Mouse (Mus musculus): ENCODE data around the gene Sbf2.

Gene Sbf2

DNA sequence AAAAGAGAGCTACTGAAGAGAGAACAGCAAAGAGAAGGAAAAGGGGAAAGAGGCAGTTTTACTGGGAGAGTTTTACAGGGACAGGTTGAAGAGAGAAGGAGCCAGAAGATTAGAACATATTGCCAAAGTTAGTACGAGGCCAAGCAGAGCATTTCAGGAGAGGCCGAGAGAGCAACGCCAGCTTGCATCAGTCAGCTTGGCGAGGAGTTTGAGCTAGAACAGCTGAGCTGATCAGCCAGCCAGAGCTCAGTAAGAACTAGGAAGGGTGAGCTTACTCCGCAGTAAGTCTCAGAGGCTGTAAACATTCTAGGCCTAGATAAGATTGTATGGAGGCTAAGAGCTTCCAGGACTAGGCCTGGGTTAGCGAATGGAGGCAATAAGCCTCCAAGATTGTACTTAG lies 222.1 kb downstream of the Sbf2 start:
- DNase-seq (ENCODE audit: low read depth, low spot score), result no peak

- DNase-seq (ENCODE audit: low read depth, low spot score), result no peak
Measured at GRCm38 (mm10) chr7:110391632-110392031, 223.1 kb downstream of the Sbf2 start.

- DNase-seq (ENCODE audit: low read depth, low spot score), result peak; percentile 45
Measured at GRCm38 (mm10) chr7:110388889-110389288, 225.8 kb downstream of the Sbf2 start.

- peak; percentile 46 for DNase-seq (ENCODE audit: low read depth, low spot score)
Measured at GRCm38 (mm10) chr7:110387565-110387964, 227.2 kb downstream of the Sbf2 start.

DNA sequence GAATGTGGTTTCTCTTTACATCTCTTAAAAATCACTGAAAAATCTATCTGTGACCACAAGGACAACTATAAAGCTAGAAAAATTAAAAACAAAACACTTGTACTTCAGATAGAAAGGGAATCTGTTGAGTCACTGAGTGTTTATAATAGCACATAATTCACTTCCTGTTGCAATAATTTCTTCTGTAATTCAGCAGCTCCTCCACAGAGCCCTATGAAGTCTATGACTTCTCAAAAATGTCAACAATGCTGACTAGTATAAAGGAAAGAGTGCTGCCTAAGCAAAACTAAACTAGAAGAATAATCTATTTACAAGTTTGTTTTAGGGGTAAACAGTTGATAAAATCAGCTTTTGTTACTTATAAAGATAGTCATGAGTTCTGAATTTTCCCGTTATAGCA lies 229.2 kb downstream of the Sbf2 start:
- DNase-seq (ENCODE audit: low read depth, low spot score), result no peak

GRCm38 (mm10) chr7:110384343-110384742 lies 230.4 kb downstream of the Sbf2 start:
- DNase-seq (ENCODE audit: low read depth, low spot score), result peak; percentile 56

GRCm38 (mm10) chr7:110381625-110382024 lies 233.1 kb downstream of the Sbf2 start:
- no peak for DNase-seq (ENCODE audit: low read depth, low spot score)

- DNase-seq (ENCODE audit: low read depth, low spot score), result peak; percentile 48
Measured at GRCm38 (mm10) chr7:110379335-110379914, 235.3 kb downstream of the Sbf2 start.

DNA sequence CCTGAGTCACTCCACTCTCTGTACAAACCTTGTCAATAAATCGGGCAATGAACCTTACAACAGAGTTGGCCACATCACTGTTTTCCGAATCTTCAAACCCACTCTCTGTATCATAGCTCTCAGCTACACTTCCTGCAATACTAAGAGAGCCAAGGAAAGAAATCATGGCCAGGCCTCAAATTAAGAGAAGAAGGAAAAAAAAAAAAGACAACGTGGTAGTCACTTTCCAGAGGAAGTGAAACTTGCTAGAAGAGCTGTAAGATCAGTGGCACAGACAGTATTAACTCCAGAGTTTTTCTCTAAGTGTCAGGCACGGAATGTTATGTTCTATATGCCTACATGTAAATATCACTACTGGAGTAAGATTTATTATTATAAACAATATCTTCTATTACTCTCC lies 242.2 kb downstream of the Sbf2 start:
- peak; percentile 64 for DNase-seq (ENCODE audit: low read depth, low spot score)

GRCm38 (mm10) chr7:110362005-110362404 lies 252.7 kb downstream of the Sbf2 start:
- no peak for DNase-seq (ENCODE audit: low read depth, low spot score)

DNA sequence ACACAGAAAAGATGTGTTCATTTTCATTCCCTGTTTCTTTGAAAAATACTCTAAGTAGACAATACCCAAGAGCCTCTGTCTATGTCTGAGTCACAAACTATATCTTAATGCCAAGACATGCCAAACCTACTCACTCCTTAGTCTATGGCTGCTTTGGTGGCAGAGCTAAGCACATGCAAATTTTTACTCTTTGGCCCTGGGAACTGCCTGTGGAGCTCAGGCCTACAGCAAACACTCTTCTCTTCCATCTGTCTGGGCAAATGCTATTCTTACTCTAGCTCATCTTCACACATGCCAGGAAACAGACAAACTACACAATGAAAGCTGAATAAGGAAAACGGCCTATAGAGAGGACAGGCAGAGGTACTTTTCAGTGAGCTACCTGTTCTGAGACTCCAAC lies 253.2 kb downstream of the Sbf2 start:
- DNase-seq (ENCODE audit: low read depth, low spot score), result no peak

DNA sequence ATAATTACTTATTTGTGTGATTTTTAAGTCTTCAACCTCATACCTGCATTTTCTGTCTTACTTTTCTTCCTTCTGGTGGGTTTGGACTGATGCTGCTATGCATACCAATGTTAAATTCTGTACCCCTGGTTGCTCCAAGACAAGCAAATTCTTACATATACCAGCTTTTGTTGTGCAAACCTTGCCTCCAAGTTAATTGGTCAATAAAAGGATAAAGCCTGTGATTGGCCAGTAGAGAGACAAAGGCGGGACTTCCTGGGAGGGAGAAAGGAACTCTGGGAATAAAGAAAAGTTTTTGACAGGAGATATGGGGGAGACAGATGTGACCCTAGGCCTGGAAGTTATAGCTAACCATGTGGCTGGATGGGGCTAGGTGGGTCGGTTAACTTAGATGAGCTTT lies 255.3 kb downstream of the Sbf2 start:
- no peak for DNase-seq (ENCODE audit: low read depth, low spot score)

- no peak for DNase-seq (ENCODE audit: low read depth, low spot score)
Measured at GRCm38 (mm10) chr7:110353971-110354370, 260.8 kb downstream of the Sbf2 start.

GRCm38 (mm10) chr7:110347250-110347649 lies 267.5 kb downstream of the Sbf2 start:
- DNase-seq (ENCODE audit: low read depth, low spot score), result no peak

DNA sequence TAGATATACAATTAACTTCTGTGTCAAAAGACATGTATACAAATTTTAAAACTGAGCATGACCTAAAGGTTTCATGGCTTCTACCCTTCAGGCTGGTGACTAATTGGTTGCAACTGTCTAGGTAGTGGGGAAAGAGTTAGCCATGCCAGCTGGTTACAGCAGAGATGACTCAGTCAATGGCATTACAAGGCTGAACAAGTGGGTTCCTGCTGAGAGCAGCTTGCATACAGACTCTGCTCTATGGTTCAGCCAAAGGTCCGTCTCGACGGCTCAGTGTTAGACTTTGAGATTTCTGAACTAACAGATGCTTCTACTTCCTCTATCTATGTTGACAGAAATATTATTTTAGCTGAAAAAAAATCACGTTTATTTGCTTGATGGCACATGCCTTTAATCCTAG lies 277.1 kb downstream of the Sbf2 start:
- peak; percentile 86 for DNase-seq (ENCODE audit: low read depth, low spot score)

DNA sequence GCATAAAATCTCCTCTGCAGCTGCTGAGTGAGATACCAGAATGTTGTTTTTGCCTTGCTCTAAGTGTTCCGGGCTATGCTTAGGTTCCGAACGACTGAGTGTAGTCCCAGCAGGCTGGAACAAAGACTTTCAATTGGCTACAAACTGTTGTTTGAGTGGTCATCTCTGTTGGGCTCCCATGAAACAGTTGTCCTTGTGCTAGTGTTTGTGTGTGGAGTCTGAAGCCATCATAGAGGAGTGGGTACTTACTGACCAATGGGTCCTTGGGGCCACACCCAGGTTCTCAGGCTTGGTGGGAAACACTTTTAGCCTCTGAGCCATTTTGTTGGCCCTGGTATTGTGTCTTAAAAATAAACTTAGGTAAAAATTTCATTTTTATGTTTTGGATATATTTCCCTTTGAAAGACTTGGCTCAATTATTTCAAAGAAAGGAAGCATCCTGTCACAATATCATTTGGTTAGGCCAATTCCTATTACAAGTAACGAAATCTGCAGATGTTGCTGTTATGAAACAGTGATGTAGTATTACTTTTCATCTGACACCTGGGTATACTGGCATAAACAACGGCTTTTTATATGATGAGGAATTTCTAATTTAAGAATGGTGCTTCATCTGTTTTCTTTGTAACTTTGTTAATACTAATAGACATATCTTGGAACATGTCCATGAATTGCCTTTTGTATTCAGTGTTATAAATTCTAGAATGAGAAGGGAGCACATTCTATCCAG lies 289.2 kb downstream of the Sbf2 start:
- peak; percentile 30 for DNase-seq (ENCODE audit: low read depth, low spot score)

DNA sequence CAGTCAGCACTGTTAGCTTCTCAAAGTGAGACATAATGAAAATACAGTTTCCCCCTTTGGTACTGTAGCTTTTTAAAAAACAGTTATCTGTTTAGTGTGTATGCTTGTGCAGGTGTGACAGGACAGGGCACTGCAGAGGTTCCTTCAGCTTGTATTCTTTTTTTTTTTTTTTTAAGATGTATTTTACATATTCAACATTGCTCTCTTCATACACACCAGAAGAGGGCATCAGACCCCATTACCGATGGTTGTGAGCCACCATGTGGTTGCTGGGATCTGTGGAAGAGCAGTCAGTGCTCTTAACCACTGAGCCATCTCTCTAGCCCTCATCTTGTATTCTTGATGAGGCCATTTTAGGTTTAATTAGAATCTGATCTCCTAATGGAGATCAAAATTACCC lies 289.9 kb downstream of the Sbf2 start:
- peak; percentile 61 for DNase-seq (ENCODE audit: low read depth, low spot score)

GRCm38 (mm10) chr7:110321106-110321505 lies 293.6 kb downstream of the Sbf2 start:
- no peak for DNase-seq (ENCODE audit: low read depth, low spot score)

- DNase-seq (ENCODE audit: low read depth, low spot score), result no peak
Measured at GRCm38 (mm10) chr7:110318971-110319519, 295.7 kb downstream of the Sbf2 start.

DNA sequence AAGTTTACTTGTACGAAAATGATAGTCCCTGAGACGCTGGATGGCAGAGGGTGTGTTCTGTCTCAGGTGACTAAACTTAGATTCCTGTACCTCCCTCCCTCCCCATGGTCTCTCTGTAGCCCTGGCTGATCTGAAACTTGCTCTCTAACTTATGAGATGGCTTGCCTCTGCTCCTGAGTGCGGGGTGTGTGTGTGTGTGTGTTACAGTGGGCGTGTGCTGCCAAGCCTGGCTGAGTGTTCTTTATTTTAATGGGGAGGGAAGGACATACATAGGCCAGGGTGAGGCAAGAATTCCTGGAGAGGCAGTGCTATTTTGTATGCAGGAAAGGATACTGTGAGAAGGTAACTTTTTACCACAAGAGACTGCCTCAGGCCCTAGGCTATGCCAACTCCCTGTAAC lies 297.3 kb downstream of the Sbf2 start:
- no peak for DNase-seq (ENCODE audit: low read depth, low spot score)

DNA sequence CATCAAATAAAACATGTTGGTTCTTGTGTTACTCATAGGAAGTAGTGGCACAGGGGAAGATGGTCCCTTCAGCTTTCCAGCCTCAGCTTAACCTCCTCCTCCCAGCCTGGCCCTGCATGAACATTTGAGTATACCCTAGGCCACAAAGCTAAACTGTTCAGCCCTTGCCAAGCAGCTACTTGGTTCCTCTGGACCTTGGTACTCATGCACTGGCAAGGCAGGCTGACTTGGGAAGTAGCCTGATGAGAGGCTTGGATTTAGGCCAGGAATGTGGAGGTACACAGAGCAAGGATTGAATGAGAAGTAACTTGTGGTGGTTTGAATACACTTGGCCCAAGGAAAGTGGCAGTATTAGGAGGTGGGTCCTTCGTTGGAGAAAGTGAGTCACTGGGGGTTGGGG lies 299.4 kb downstream of the Sbf2 start:
- no peak for DNase-seq (ENCODE audit: low read depth, low spot score)

DNA sequence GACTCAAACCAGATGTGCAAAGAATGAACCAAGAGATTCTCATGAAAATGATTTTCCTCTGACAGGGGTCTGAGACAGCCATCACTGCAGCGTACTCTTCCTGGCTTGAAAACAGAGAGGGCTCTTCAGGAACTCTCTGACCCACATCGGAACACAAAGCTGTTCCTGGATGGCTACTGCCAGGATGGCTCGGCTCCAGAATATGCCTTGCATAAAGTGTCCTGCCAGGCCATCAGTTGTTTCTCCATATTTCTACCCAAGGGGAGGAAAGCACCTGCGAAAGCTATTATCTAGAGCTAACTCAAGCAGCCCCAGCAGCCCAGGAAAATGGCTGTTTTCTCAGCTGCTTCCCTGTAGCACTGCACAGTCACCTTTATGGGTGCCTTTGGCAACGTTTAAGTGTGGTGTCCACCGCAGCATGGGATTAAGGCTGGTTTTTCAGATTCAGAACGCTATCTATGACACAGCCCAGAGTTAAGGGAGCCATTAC lies 300.3 kb downstream of the Sbf2 start:
- no peak for DNase-seq (ENCODE audit: low read depth, low spot score)
